In the genomic region with DNA sequence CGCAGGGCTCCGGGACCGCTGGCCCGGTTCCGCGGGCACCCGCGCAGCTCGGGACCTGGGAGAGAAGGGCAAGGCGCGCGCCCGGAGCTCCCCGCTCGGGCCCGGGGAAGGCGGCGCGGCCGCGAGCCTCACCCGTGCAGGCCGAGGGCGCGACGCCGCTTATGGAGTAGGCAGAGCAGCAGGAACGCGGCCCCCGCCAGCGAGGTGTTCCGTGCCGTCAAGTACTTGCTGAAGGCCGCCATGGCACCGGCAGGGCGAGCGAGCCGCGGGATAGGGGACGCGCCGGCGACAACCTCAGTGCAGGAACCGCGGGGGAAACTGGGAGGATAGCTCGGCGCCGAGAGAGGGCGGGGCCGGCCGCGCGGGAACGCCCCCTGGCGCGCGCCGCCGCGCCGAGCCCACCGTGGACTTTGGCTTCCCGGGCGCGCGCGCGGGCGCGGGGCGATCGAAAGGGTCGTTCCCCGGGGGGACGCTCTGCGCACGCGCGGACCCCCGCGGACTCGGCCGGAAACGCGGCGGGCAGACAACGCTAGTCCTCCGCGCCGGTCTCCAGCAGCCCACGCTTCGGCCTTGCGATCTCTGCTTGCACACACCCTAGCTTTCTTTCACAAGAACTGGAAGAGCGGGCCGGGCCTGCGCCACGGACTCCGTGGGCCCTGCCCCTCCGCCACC, we compare ENCODE assay signal across 1 mouse cellular context.
A peak's percentile ranks its signal among the peaks of the same experiment; 100 is the strongest.
TF ChIP-seq lines count a peak whose summit lies in the region.

TSS of gene Abcd3 (minus strand) at position 426 of the 672 bp plus-strand sequence.

TF ChIP-seq in CH12.LX, 34 proteins besides CTCF, POLR2A, EP300 and RAD21 (continued from another document):
- no peak for TF ChIP-seq ZKSCAN1 (IDR thresholded peaks at IDR 0.05; ENCODE audit: borderline replicate concordance, low read depth, low read length)
- no peak for TF ChIP-seq USF2 (conservative IDR thresholded peaks at IDR 0.05; ENCODE audit: low read depth, low read length)
- no peak for TF ChIP-seq BHLHE40 (IDR thresholded peaks at IDR 0.05; ENCODE audit: low read depth, low read length)
- TF ChIP-seq RCOR1 (conservative IDR thresholded peaks at IDR 0.05; ENCODE audit: low read depth, low read length): no peak
- peak; percentile 57; the same call in 1 of the 2 replicates for TF ChIP-seq MXI1 (IDR thresholded peaks at IDR 0.05; ENCODE audit: low read depth, low read length)
- peak; percentile 49; the same call in 1 of the 2 replicates for TF ChIP-seq TBP (conservative IDR thresholded peaks at IDR 0.05; ENCODE audit: low read depth, low read length)
- 0 out of 2 replicates have a peak, but pooled peaks have one; percentile 43 for TF ChIP-seq SIN3A (IDR thresholded peaks at IDR 0.05; ENCODE audit: low read length)
- no peak for TF ChIP-seq ZC3H11A (IDR thresholded peaks at IDR 0.05; ENCODE audit: low read depth, low read length)
- no peak for TF ChIP-seq MAZ (IDR thresholded peaks at IDR 0.05; ENCODE audit: low read depth, low read length)
- no peak for TF ChIP-seq CHD2 (IDR thresholded peaks at IDR 0.05; ENCODE audit: low read length)
- no peak; the same call in 1 of the 2 replicates for TF ChIP-seq MAX (IDR thresholded peaks at IDR 0.05; ENCODE audit: low read length)
- peak; percentile 85; the same call in 1 of the 2 replicates for TF ChIP-seq UBTF (IDR thresholded peaks at IDR 0.05; ENCODE audit: low read depth, low read length)
- no peak for TF ChIP-seq KAT2A (IDR thresholded peaks at IDR 0.05; ENCODE audit: insufficient replicate concordance, low read length)
- TF ChIP-seq NRF1 (IDR thresholded peaks at IDR 0.05; ENCODE audit: low read depth, low read length): peak; percentile 87
TF ChIP-seq in CH12.LX: peak in this region for 10.
